Mouse (Mus musculus): ENCODE data around the gene Ndufa4. TPM values are rescaled to one million over a fixed set of nuclear protein-coding genes. Genes with fewer than 3 reads are reported as not detected.

The Ndufa4 gene
- polyA plus RNA-seq (2012; rRNA removed) = 822 and 944 TPM in 2 replicates

DNA sequence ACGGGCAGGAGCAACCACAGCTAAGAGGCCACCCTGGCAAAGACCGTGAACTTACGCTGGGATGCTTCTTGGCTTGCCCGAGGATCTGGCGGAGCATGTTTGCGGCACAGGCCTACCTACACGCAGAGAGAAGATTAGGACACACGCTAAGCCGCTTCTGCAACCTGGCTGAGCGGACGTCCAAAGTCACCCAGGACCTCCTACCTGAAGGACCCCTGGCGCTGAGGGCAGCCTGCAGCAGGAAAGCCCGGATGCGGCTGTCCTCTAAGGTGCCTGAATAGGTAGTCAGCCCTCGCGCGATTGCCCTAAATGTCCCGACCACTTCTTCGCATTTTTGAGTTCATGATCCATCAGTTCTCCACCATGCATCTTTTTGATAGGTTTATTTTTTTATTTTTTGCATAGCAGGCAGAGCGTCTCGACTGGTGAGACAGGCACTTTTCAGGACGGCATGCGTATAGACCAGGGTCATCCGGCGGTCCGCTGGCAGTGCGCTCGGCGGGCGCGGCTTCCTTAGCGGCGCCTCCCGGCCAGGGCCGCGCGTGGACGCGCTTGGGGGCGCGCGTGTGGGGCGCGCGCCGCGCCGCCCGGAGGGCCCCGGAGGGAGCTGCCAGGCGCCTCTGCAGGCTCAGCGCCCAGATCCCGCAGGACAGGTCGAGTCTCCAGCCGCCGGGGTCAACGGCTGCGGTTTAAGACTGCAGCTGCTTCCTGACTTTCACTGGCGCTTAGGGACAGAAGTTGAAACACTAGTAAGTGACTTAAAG, at the start of gene Ndufa4, which contains the start of gene Phf14:
Gene Ndufa4 (minus strand): TSS at position 229 of the 764 bp plus-strand sequence.
Gene Phf14 (plus strand): TSS at position 541 of the 764 bp plus-strand sequence.

Other genes starting within 250 kb of the Ndufa4 start
- gene Phf14, start 312 bp upstream of the Ndufa4 start, polyA plus RNA-seq (2012; rRNA removed) = 78.1 and 86.9 TPM in 2 replicates

All from central nervous system, embryonic 18 days (tissue).